Mouse (Mus musculus): ENCODE data around the gene Aunip.

GRCm38 (mm10) chr4:134469985-134470384 lies 40.8 kb upstream of the Aunip start:
- TF ChIP-seq CTCF (IDR thresholded peaks at IDR 0.05; ENCODE audit: low read depth) = no peak
- no peak for TF ChIP-seq EP300 (IDR thresholded peaks at IDR 0.05; ENCODE audit: low read depth)
